Mouse (Mus musculus) cerebellum, adult 11 months (tissue): Measurements from ENCODE around the gene Sugp2.
A peak's percentile ranks its signal among the peaks of the same experiment; 100 is the strongest.
"Not testable (repeated sequence)": the region's sequence is repeated elsewhere in the genome, so short reads cannot be mapped to it uniquely, and the experiment has no call there.

Experiments used
- DNase-seq: peaks from one replicate; pipeline ENCODE4 v3.0.0; 2022

The Sugp2 gene

DNA sequence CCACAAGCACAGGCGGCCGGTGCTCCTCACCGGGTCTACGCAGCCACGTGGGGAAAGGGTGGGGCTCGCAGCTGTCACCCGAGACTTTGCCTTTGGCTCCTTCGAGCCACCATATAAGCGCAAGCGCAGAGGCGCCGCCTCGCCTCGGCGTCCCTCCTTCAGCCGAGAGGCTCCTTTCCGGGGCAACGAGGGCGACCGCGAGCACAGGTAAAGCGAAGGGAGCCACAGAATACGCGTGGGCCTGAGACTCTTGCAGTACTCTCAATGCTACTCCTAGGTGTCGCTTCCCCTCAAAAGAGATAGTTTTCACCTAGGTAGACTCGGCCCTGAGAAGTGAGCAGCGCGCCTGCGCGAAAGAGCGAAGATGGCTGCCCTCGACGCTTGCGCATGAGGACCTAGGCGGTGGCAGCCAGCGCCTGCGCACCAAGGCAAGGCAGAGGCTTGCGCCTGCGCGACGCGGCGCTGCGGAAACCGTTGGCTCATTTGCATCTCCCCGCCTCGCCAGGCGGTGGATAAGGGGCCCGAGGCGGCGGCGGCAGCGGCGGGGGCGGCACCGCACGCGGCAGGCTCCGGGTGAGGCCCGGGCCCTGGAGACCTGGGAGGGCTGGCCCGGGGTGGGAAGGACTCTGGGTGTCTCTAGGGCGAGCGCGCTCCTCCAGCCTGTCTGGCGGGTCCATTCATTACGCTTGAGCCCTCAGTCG, at the start of gene Sugp2, which contains the start of gene Armc6:
Gene Sugp2, plus strand, starts transcription at position 147 of the 701 bp plus-strand sequence.
Gene Armc6, minus strand, starts transcription at position 387 of the 701 bp plus-strand sequence.
- DNase-seq, result peak; percentile 95

DNA sequence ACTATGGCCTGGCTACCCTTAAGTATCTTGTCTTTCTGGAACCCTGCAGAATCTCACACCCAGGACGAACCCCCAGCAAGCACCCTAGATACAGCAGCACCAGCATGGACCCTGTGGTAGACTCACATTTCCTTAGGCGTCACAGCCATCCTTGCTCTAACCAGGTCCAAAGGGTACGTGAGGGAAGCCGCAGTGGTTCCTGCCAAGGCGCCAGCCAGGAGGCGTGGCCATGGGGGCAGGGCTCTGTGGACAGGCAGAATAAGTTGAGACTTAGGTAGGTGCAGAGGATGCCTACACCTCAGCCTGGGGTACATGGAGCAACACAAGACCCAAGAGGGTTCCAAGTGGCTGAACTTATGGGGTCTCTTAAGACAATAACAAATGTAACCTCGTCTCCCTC, 45.3 kb upstream of the Sugp2 start:
- no peak for DNase-seq

GRCm38 (mm10) chr8:70193238-70193637, 40.8 kb upstream of the Sugp2 start:
- no peak for DNase-seq

DNA sequence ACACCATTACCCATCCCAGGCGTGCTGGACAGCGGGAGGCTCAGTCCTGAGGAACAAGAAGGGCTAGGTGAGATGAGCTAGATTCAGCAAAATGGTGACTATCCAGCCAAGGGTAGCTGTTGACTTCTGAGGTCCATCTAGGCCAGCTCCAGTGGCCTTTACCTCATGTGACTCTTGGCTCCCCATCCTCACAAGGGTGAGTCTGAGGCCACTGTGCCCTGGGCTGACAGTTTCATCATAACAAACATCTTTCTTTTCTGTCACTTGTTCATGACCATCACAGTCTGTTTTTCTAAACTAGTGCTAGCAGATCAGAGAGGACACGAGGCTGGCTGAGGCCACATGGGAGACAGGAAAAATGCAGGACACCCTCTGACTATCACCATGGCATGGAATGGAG, 39.8 kb upstream of the Sugp2 start:
- DNase-seq, result no peak

DNA sequence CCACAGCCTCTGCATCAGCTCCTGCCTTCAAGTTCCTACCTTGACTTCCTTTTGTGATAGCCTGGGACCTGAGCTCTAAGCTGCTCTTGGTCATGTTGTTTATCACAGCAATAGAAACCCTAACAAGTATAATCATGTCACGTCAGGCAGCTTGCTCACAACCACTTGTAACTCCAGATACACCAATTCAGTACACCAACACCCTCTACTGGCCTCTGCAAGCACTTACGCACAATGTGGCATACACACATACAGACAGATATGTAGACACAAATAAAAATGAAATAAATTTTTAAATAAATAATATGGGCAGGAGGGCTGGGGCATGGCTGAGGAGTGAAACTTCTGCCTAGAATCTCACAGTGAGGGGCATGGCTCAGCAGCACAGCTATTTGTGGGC, 38.3 kb upstream of the Sugp2 start:
- no peak for DNase-seq

GRCm38 (mm10) chr8:70197603-70198002, 36.4 kb upstream of the Sugp2 start:
- DNase-seq, result no peak

DNA sequence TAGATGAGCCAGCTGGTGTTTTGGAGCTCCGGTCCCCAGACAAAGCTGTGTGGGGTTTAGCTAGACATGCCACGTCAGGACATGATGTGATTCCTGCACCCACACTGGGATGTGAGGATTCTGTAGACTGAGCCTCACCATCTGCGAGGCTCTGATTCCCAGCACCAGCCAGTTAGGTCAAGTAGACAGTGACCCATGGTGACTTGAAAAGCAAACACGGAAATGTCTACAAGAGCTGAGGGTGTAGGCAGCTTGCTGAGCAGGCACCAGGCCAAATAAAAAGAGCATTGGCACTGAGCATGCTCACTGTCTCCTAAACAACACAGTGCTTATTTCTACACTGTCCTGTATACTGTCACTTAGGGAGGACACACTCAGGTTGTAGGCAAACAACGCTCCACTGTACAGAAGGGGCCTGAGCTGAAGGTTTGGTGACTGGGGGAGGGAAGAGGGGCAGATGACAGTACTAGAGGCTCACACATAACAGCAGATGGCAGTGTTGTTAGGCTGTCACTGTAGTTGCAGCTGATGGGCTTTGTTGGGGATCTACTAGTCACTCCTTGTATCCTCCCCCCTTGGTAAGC, 33.8 kb upstream of the Sugp2 start:
- DNase-seq, result peak; percentile 54

- DNase-seq, result no peak
Measured at GRCm38 (mm10) chr8:70201417-70201816, 32.6 kb upstream of the Sugp2 start.

DNA sequence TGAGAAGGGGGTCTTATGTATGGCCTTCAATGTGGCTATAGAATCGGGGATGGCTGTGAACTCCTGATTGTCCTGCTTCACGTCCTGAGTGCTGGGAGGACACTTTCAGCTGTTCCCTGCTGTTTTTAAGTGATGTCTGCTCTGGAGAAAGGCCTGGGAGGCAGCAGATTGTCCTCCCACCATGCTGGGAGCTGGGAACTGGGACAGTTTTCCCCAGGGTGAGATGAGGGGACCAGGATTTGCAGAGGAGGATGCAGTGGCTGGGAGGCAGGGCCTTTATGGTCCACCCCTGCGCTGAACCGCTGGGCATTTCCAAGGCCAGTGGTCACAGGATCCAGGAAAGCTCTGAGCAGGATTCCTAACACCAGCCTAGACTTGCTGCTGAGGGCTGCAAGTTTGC, 31.0 kb upstream of the Sugp2 start:
- no peak for DNase-seq

DNA sequence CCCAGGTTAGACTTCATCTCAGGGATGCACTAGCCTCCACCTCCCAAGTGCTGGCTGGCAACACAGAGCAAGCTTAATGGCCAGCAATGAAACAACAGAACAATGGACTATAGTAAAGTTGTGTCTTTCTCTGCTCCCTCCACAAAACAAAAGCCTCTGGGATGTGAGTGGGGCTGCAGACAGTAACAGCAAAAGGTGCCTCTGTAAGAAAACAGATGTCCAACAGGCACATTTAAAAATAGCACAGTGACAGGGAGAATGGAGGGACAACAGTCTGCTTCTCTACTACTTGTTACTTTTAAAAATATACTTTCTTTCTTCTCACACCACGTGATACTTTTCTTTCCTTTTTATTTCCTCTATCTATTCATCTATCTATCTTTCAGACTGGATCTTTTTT, 29.3 kb upstream of the Sugp2 start:
- DNase-seq, result no peak

GRCm38 (mm10) chr8:70208130-70208529, 25.9 kb upstream of the Sugp2 start:
- DNase-seq, result no peak

DNA sequence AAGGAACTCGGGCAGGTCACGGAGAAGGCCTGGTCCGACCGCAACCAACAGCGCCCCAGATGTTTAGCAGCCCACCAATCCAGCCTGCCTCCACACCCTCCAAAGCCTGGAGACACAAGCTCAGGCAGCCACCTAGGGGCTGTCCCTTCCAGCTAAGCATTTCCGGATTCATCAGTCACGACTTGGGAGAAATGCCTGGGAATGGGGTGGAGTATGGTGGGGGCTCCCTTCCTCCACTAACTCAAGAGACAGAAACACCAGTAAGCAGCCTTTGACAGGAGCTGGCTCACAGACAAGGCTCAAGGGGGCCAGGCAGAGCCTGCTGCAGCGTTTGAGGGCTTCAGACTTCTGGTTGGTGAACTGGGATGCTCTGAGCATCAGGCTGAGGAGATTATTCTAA, 23.5 kb upstream of the Sugp2 start:
- no peak for DNase-seq

GRCm38 (mm10) chr8:70211275-70211674, 22.8 kb upstream of the Sugp2 start:
- DNase-seq, result no peak

DNA sequence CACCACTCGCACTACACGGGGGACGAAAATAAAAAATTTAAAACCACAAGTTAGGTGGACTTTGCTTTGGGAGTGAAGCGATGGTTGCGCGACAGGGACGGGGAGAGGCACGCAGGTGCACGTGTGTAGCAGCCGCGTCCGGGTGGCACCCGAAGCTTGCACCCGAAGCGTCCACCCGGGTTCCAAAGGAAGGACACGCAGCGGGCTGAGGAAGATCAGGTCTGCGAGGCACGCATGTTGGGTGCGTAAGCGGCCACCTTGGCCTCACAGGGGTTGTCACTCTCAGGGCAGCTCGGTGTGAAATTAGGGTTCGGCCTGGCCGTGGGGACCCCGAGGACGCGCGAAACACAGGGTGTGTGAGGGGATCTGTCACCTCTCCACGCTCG, 22.3 kb upstream of the Sugp2 start:
- DNase-seq, result no peak

GRCm38 (mm10) chr8:70212112-70213055, 21.6 kb upstream of the Sugp2 start, which contains the start of gene Slc25a42:
Gene Slc25a42 (minus strand): TSS chr8:70212305.
- peak; percentile 99 for DNase-seq

- no peak for DNase-seq
Measured at GRCm38 (mm10) chr8:70214411-70214810, 19.6 kb upstream of the Sugp2 start.

DNA sequence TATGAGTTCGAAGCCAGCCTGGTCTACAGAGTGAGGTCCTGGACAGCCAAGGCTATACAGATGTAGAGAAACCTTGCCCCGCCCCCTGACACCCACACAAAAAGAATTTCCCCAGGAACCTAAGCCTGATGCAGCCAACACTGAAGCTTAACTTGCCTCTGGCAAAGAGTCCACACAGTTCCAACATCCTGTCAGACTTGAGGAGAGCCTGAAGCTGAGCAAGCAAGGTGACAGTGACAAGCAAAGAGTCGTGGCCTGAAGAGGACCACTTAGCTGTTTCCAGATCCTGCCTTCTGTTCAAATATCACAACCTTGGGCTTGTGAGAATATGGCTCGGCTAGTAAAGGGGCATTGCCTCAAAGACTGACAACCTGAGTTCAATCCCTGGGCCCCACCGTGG, 18.9 kb upstream of the Sugp2 start:
- DNase-seq, result no peak

GRCm38 (mm10) chr8:70216161-70216560, 17.9 kb upstream of the Sugp2 start:
- not testable (repeated sequence) for DNase-seq

DNA sequence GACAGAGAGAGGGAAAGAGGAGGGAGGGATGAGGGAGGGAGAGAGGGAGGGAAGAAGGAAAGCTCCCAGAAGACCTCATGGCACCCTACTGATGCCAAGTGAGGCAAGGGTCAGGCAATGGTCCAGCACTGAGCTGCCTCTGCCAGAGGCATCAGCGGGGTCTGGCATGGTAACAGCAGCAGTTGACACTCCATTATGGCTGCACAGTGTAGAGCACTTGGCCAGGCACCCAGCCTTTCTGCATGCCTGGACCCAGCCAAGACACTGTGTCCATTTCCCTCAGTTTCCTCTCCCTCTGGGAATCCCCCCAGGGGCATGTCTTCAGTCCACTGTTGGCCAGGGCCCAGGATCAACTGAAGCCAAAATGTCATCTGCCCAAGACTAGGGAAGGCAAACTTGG, 17.5 kb upstream of the Sugp2 start:
- DNase-seq, result peak; percentile 71

DNA sequence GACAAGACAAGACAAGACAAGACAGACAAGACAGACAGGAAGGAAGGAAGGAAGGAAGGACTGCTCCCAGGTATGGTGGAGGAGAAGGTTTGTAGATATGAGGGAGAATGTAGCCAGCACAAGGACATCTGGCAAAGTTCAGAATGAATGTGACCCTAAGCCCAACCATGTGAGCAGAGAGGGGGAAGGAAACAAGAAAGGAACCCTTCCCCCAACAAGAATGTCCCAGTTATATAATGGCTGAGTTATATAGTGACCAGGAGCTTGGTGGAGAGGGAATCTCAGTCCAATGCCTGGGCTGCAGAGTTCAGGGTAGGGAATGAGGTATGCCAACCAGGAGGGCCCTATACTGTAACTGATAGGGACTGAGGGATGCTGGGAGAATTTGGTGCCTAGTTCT, 16.6 kb upstream of the Sugp2 start:
- no peak for DNase-seq

DNA sequence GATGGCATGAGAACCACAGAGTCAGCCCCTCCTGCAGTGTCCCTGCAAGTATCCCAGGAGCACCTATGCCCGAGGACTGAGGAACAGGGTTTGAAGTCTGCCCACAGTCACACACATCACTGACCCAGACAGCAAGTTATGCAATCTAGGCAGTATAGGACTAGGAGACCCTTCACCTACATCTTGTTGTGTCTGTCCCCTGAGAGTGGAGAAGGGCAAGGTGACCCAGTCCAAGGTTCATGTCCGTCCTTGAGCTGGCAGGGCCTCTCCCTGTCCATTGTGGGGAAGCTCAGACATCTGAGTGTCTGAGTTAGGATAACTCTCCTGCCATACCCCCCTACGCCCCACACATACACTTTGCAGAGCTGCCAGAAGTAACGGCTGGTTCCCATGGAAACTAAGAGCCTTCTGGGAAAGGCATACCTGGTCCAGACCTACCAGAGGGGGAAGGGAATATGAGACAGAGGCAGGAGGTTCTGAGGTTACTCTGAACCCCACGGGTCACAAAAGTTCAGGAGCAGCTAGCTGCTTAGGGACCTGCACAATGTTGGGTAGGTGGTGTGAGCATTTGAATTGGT, 14.8 kb upstream of the Sugp2 start:
- DNase-seq, result no peak

DNA sequence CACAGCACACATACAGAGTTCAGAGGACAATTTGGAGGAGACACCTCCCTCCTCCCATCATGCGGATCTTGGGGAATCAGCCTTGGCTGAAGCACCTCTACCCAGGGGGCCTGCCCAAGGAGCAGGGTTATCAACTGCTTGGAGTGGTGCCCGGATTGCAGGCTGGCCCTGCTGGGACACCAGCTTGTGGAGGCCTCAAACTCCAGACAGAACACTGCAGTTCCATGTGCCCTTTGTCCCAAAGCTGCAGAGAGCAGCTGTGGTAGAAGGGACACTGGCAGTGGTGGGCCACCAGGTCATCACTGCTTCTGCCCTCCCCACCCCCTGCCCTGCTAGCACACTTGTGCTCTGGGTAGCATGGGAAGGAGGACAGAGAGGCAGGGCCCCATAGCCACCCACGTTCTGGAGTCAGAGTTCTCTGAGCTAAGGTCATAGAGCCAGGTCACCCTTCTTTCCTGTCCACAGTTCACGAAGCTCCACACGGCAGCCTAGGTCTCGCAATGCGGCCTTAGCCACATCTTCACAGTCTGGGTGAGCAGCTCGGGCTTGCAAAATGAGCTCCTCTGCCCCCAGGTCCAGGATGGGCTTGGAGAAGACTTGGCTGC, 13.7 kb upstream of the Sugp2 start:
- peak; percentile 47 for DNase-seq

DNA sequence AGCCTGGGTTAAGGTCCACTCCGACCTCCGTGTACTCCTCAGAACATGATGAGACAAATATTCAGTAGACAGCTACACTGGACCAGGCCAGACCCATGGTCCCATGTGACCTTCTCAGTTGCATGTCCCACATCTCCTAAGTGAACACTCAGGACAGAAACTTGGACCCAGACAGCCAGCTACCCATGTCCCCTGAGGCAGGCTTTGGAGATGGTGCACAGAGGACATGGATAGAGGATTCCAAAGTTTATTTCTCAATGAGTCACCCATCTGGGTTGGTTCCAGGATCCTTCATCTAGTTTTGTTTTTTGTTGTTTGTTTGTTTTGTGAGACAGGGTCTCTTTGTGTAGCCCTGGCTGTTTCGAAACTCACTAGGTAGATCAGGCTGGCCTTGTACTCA, 13.1 kb upstream of the Sugp2 start:
- no peak for DNase-seq
